Mouse (Mus musculus) midbrain, embryonic 14.5 days (tissue): ENCODE results near the gene Samd9l. TPM values are rescaled to one million over a fixed set of nuclear protein-coding genes. Genes with fewer than 3 reads are reported as not detected.
A peak's percentile ranks its signal among the peaks of the same experiment; 100 is the strongest.
"Not testable (repeated sequence)": the region's sequence is repeated elsewhere in the genome, so short reads cannot be mapped to it uniquely, and the experiment has no call there.

ENCODE experiments used
- ATAC-seq: fragments of 200-750 bp; cut with Nextera tagmentation; 2 replicates; pipeline ENCODE4 v1.8.0; 2017; ENCODE audit warnings: moderate number of reproducible peaks, moderate library complexity; ENCODE audit not compliant: low FRiP score, low TSS enrichment
- DNase-seq: peaks from one replicate; pipeline ENCODE4 v3.0.0-alpha.2; 2015
- H3K27ac ChIP-seq: fragments of 300-500 bp; sonication (generic); replicated peaks from 2 replicates; pipeline ENCODE4 v1.5.1; 2014; ENCODE audit warnings: mild to moderate bottlenecking, low read depth, low read length, moderate library complexity
- H3K27me3 ChIP-seq: fragments of 300-500 bp; sonication (generic); 2 replicates; pipeline ENCODE4 v1.6.1; 2014; ENCODE audit warnings: low read length, control low read depth, mixed read lengths; ENCODE audit not compliant: control insufficient read depth, insufficient read depth
- H3K36me3 ChIP-seq: fragments of 300-500 bp; sonication (generic); 2 replicates; pipeline ENCODE4 v1.6.1; 2014; ENCODE audit warnings: low read length, control low read depth; ENCODE audit not compliant: control insufficient read depth, insufficient read depth
- H3K4me1 ChIP-seq: fragments of 300-500 bp; sonication (generic); 2 replicates; pipeline ENCODE4 v1.6.1; 2014; ENCODE audit warnings: mild to moderate bottlenecking, antibody characterized with exemption, low read length, control low read depth; ENCODE audit not compliant: control insufficient read depth, insufficient read depth
- H3K4me2 ChIP-seq: fragments of 300-500 bp; sonication (generic); 2 replicates; pipeline ENCODE4 v1.6.1; 2014; ENCODE audit warnings: mild to moderate bottlenecking, low read length, moderate library complexity
- H3K4me3 ChIP-seq: fragments of 300-500 bp; sonication (generic); replicated peaks from 2 replicates; pipeline ENCODE4 v1.5.1; 2014; ENCODE audit warnings: low read depth, low read length
- H3K9ac ChIP-seq: fragments of 300-500 bp; sonication (generic); replicated peaks from 2 replicates; pipeline ENCODE4 v1.6.1; 2014; ENCODE audit warnings: mild to moderate bottlenecking, low read length, moderate library complexity
- H3K9me3 ChIP-seq: fragments of 300-500 bp; sonication (generic); 2 replicates; pipeline ENCODE4 v1.6.1; 2016; ENCODE audit warnings: low read length, control low read depth, mixed read lengths; ENCODE audit not compliant: control insufficient read depth
- WGBS: fragments of 180-500 bp; shearing (Covaris S2); extraction: QIAGEN DNeasy Blood & Tissue Kit; methylation state at CpG from one replicate; pipeline ENCODE4 v1.1.7; 2014; 5-methylcytosine and 5-hydroxymethylcytosine counted together
- polyA plus RNA-seq: library from polyadenylated mRNA; unstranded; fragments of >200 nt; fragmentation: Nextera tagmentation; extraction: Ambion mirVana; gene quantifications from 2 replicates; pipeline ENCODE4 v1.2.1, GENCODE M21; 2014

The Samd9l gene
- polyA plus RNA-seq: 1.2 and 2.4 TPM in 2 replicates

DNA sequence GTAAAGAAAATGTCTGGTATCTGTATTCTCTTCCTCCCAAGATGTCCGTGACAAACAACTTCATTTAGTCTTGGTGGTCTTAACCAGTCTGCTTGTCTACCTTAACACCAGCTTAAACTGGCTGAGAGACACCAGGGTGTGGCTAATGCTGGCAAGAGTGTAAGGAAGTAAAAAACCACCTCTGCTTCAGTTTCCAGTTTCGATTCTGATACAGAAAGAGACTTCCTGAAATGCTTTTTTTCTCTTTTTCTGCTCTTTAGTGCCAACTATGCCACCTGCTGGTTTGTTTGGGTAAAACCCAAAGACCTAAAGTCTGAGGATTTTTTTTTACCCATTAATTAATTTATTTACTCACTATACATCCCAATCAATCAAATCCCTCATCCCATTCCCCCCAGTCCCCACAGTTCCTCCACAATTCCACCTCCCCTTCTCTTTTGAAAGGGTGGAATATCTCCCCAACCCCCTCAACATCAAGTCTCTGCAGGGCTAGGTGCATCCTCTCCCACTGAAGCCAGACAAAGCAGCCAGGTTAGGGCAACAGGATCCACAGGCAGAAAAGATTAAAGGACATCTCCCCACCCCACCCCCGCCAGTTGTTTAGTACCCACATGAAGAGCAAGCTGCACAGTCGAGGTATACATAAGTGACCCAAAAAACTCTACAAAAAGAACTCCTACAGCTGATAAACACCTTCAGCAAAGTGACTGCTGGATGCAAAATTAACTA is at the start of gene Samd9l:
TSS of gene Samd9l (minus strand) at position 233 of the 729 bp plus-strand sequence.
- H3K4me2 ChIP-seq, H3K36me3 ChIP-seq, H3K9ac ChIP-seq, H3K27ac ChIP-seq, H3K9me3 ChIP-seq, H3K27me3 ChIP-seq, H3K4me1 ChIP-seq, ATAC-seq, H3K4me3 ChIP-seq: not testable (repeated sequence)
- peak; percentile 51 for DNase-seq
- 53% methylated on average over 4 of the region's 4 CpGs for WGBS

DNA sequence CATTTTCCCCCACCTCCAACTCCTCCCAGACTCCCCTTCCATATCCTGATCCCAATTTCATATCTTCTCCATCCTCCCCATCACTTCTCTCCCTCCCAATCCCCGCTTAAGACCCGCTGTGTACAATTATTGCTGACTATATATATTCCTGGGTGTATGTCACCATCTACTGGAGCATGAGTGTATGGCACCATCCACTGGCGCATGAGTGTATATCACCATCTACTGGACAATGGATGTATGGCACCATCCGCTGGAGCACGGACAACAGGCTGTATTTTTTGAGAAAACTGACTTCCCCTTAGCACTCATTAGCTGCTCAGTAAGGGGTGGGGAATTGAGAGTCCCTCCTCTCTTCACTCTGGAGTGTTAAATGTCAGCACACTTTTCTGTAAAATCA is 48.0 kb upstream of the Samd9l start:
- H3K4me2 ChIP-seq: no peak overlapping the region
- no peaks in the 10 kb centered on the region for H3K36me3 ChIP-seq
- H3K27ac ChIP-seq: no peak overlapping the region
- no peaks in the 10 kb centered on the region for H3K9me3 ChIP-seq
- H3K4me3 ChIP-seq: no peak overlapping the region
- DNase-seq (peak; percentile 83), ATAC-seq (peak; percentile 46; the same call in 1 of the 2 replicates)
- WGBS: 6% methylated on average over 5 of the region's 5 CpGs
- no peak overlapping the region for H3K9ac ChIP-seq
- no peaks in the 10 kb centered on the region for H3K4me1 ChIP-seq
- no peaks in the 10 kb centered on the region for H3K27me3 ChIP-seq

GRCm38 (mm10) chr6:3443905-3444304 is 44.5 kb upstream of the Samd9l start:
- H3K27me3 ChIP-seq: no peaks in the 10 kb centered on the region
- no peak overlapping the region for H3K27ac ChIP-seq
- no peak overlapping the region for H3K4me3 ChIP-seq
- no peaks in the 10 kb centered on the region for H3K4me1 ChIP-seq
- H3K9me3 ChIP-seq: no peaks in the 10 kb centered on the region
- no peak overlapping the region for H3K4me2 ChIP-seq
- H3K9ac ChIP-seq: no peak overlapping the region
- DNase-seq: peak; percentile 64
- 29% methylated on average over 1 of the region's 1 CpGs for WGBS
- H3K36me3 ChIP-seq: no peaks in the 10 kb centered on the region
- no peak; the same call in 1 of the 2 replicates for ATAC-seq

GRCm38 (mm10) chr6:3436087-3436486 is 36.7 kb upstream of the Samd9l start:
- no peak overlapping the region for H3K27ac ChIP-seq
- no peak overlapping the region for H3K9ac ChIP-seq
- no peak for DNase-seq
- H3K4me2 ChIP-seq: no peak overlapping the region
- no peaks in the 10 kb centered on the region for H3K4me1 ChIP-seq
- no peaks in the 10 kb centered on the region for H3K27me3 ChIP-seq
- H3K36me3 ChIP-seq: no peaks in the 10 kb centered on the region
- no peak for ATAC-seq
- no peak overlapping the region for H3K4me3 ChIP-seq
- no peaks in the 10 kb centered on the region for H3K9me3 ChIP-seq

GRCm38 (mm10) chr6:3430976-3431375 is 31.6 kb upstream of the Samd9l start:
- not testable (repeated sequence) for H3K27me3 ChIP-seq, H3K36me3 ChIP-seq, H3K9ac ChIP-seq, H3K27ac ChIP-seq, H3K4me2 ChIP-seq, ATAC-seq, H3K4me3 ChIP-seq, DNase-seq, H3K4me1 ChIP-seq, H3K9me3 ChIP-seq
- 82% methylated on average over 2 of the region's 2 CpGs for WGBS

GRCm38 (mm10) chr6:3427047-3427446 is 27.7 kb upstream of the Samd9l start:
- ATAC-seq (no peak), DNase-seq (no peak)
- no peak overlapping the region for H3K27ac ChIP-seq
- H3K4me2 ChIP-seq: no peak overlapping the region
- no peak overlapping the region for H3K9ac ChIP-seq
- H3K9me3 ChIP-seq: no peaks in the 10 kb centered on the region
- no peaks in the 10 kb centered on the region for H3K36me3 ChIP-seq
- H3K27me3 ChIP-seq: no peaks in the 10 kb centered on the region
- WGBS: 95% methylated on average over 1 of the region's 1 CpGs
- H3K4me3 ChIP-seq: no peak overlapping the region
- H3K4me1 ChIP-seq: no peaks in the 10 kb centered on the region

DNA sequence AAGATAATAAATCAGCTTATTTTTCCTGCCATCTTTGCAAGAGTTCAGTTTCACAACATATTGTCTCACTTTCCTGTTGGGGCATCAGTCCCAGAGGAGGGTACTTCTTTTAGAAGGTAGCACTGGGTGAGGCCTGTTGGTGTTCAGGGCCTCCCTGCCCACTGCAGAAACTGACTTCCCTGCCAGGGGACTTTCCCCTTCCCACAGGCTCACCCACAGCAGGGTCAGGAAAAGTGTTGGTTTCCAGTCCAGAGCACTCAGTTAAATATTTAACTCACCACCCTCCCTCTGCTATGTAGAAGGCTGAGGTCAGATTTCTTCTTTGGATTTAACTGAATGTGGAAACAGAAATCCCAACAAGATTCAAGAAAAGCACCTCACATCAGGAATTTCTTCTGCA is 26.0 kb upstream of the Samd9l start:
- H3K9ac ChIP-seq, H3K9me3 ChIP-seq, H3K27ac ChIP-seq, H3K36me3 ChIP-seq, H3K4me3 ChIP-seq, ATAC-seq, H3K4me2 ChIP-seq, DNase-seq, H3K4me1 ChIP-seq, H3K27me3 ChIP-seq: not testable (repeated sequence)

GRCm38 (mm10) chr6:3424613-3425277 is 25.4 kb upstream of the Samd9l start:
- H3K9ac ChIP-seq, ATAC-seq, H3K27ac ChIP-seq, H3K4me1 ChIP-seq, DNase-seq, H3K4me3 ChIP-seq, H3K27me3 ChIP-seq, H3K9me3 ChIP-seq, H3K36me3 ChIP-seq, H3K4me2 ChIP-seq: not testable (repeated sequence)
- WGBS: 38% methylated on average over 1 of the region's 4 CpGs
